Mouse (Mus musculus) lung, adult 2 months (tissue): ENCODE results near the gene Heatr5a.
A peak's percentile ranks its signal among the peaks of the same experiment; 100 is the strongest.

Experiments used
- CTCF ChIP-seq: fragments of 200-500 bp; IDR thresholded peaks from 2 replicates; pipeline ENCODE4 v1.5.1; 2011; ENCODE audit warnings: mild to moderate bottlenecking, low read length, control low read depth; ENCODE audit not compliant: insufficient read depth
- POLR2A ChIP-seq: fragments of 200-500 bp; IDR thresholded peaks from 2 replicates; pipeline ENCODE4 v1.6.1; 2011; ENCODE audit warnings: low read depth, mild to moderate bottlenecking, control low read depth, low read length, borderline replicate concordance; ENCODE audit errors: extremely low read depth

DNA sequence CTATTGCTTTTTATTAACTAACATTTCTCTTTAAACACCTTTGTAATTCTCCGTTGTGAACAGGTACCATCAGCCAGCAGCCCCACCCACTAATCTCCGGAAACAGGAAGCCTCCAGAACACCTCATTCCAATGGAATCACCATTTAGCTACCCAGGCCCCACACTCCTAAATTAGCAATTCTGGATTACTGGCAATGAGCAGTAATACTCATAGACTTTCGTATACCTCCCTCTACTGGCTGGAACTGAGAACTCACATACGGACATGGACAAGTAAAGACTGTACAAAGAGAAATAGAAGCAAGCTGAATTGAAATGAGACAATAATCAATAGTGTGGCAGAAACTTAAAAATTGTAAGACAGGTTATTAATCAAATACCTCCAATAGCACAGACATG is 30.4 kb upstream of the Heatr5a start:
- TF ChIP-seq CTCF (peak; percentile 20; the same call in 1 of the 2 replicates), POLR2A (no peak)
